Mouse (Mus musculus): ENCODE results near the gene Gm10490.
"Not testable (repeated sequence)": the region's sequence is repeated elsewhere in the genome, so short reads cannot be mapped to it uniquely, and the experiment has no call there.

Gm10490 gene

DNA sequence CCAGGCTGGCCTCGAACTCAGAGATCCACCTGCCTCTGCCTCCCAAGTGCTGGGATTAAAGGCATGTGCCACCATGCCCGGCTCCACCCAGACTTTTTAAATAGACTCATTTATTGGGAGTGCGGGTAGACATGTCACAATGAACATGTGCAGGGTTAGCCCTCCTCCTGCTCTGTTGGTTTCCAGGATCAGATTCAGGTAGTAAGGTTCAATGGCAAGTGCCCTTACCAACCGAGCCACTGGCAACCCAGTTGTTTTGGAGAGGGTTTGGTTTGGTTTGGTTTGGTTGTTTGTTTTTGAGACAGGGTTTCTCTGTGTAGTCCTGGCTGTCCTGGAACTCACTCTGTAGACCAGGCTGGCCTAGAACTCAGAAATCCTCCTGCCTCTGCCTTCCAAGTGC lies at the start of gene Gm10490:
Gene Gm10490 (plus strand): TSS at position 301 of the 400 bp plus-strand sequence.
- DNase-seq (ENCODE audit: low spot score) = not testable (repeated sequence)

DNA sequence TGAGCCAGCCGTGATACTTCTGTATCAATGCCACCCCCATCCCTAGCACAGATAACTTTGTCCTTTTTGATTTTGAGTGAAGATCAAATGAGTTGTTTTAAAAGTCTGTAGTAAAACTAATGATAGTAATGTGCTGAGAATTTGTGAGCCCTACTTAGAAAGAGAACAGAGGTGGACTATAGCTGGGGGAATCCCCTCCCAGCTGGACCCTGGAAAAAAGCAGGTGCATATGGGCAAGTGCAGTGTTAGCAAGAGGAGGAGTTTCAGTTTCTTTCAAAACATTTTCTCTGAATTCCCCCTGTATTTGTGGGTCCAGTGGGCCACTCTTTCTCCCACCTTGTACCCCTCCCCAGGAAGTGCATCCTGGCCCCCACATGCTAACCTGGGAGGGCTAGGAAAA lies 46.2 kb upstream of the Gm10490 start:
- no peak for DNase-seq (ENCODE audit: low spot score)

DNA sequence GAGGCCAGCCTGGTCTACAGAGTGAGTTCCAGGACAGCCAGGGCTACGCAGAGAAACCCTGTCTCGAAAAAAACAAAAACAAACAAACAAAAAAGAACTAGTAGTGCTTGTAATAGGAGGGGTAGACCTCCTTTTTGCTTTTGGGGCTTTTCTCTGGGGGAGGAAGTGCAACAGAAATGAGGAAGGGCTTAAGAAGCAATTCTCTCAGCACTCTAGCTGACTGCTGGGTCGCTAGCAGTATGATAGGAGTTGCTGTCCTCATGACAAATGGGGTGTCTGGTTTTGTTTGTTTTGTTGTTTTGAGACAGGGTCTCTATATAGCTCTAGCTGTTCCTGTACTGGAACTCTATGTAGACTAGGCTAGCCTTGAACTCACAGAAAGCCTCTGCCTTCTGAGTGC lies 44.8 kb upstream of the Gm10490 start:
- no peak for DNase-seq (ENCODE audit: low spot score)

DNA sequence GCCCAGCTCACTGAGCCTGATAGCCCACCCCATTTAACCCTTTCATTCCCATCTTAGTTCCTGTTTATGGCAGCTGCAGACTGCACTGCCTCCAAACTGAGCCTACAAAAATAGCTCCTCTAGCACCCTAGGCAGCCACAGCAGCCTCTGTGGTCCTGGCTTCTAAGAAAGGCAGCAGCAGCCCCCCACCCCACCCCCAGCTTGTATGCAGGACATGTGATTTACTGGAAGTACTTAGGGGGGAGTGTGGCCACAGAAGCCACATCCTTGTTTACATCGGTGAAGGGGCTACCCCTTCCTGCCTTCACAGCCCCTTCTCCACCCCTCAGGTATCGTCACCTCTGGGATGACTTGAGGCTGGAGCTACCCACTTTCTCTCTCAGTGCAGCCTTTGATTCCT lies 44.0 kb upstream of the Gm10490 start:
- no peak for DNase-seq (ENCODE audit: low spot score)

DNA sequence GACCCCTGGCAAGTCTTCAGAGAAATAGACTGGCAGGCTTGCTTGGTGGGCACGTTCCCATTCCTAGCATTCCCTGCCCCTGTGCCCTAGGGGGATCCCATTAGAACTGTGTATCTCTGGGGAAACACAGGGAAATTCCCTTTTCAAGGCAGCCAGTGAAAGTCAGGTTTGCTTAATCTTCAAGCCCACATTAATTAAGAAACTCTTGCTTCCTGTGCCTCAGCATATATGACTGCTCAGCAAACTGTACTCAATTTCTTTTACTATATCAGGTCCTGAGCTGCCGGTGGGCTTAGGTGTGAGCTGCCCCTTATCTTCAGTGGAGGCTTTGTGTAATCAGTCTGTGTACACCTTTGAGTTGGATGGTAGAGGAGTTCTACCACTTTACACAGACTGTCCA lies 43.6 kb upstream of the Gm10490 start:
- no peak for DNase-seq (ENCODE audit: low spot score)

DNA sequence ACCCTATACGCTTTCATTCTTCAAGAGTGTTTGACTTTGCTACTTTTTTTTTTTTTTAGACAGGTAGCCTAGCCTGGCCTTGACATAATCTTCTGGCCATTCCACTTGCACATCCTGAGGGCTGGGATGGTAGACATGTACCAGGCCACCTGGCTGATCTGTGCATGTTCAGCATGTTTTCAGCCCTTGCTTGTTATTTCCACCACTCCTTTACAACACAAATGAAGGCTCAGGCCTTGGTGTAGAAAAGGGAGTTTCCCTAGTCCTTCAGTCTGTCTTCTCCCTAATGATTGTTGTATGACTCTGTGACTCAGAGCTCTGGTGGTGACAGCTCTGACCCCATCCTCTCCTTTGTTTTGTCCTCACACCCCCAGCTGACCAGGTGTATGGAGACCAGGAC lies 42.2 kb upstream of the Gm10490 start:
- no peak for DNase-seq (ENCODE audit: low spot score)

DNA sequence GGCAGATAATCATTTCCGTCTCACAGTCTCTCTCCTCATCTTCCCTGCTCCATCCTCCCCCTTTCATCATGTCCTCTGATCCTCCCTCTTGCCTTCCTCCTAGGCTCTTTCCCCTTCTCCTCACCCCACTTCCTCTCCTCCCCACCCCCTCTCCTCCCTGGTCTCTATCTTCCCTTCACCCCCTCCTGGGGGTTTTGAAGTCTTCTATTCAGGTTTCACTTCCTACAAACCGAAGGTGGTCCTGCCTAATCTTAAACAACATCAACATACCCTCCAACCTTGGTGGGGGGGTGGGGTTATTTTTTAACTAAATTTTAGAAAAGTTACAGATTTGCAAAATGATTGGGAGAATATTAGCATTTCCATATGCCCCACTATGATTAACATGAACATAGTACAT lies 40.8 kb upstream of the Gm10490 start:
- no peak for DNase-seq (ENCODE audit: low spot score)

DNA sequence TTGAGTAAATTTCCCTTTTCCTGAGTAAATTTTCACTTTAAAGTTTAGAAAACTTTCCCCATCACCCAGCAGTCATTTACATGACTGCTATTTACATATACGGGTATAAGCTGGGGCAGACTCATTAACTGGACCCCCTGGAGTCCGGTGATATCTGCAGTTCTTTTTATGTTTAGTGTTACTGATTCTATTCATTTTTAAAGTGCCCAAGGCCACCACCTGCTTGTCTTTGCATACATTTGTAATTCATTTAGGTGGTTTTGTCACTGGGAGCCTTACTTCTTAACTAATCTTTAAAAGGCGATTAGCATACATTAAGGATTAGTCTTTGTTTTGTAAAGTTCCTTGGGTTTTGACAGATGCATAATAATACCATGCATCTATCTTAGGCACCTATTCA lies 39.5 kb upstream of the Gm10490 start:
- no peak for DNase-seq (ENCODE audit: low spot score)

DNA sequence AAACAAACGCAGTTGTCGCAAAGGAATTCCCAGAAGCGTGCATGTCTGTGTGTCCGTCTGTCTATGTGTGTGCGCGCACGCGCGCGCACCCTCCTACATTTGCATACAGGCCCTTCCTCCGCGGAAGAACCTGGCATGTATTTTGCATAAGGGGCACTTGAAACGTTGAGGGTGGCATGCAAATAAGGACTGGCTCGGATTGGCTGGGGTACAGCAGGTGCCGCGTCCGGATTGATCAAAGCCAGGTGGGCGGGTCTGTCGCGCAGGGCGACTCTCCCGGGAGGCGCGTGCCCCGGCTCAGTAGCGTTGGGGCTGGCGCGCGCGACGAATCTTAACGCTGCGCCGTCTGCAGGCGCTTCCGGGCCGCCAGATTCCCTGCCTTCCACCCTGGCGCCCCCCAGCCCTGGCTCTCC lies 31.3 kb upstream of the Gm10490 start, which contains the start of gene Pim2:
Gene Pim2 (plus strand): TSS at position 256 of the 413 bp plus-strand sequence.
- DNase-seq (ENCODE audit: low spot score) = peak; percentile 81

DNA sequence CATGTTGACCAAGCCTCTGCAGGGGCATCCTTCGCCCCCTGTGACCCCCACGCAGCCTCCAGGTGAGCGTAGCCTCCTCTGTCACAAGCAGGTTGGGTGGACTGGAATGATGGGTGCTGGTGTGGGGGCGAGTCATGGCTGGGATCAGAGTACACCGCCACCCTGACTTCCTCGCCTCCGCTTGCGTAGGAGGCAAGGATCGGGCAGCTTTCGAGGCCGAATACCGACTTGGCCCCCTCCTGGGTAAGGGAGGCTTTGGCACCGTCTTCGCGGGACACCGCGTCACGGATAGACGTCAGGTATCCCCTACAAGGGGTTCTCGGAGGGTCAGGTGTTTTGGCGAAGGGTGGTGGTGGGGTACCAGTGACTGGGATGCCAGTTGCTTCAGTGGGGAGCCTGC lies 30.8 kb upstream of the Gm10490 start:
- peak; percentile 4 for DNase-seq (ENCODE audit: low spot score)

DNA sequence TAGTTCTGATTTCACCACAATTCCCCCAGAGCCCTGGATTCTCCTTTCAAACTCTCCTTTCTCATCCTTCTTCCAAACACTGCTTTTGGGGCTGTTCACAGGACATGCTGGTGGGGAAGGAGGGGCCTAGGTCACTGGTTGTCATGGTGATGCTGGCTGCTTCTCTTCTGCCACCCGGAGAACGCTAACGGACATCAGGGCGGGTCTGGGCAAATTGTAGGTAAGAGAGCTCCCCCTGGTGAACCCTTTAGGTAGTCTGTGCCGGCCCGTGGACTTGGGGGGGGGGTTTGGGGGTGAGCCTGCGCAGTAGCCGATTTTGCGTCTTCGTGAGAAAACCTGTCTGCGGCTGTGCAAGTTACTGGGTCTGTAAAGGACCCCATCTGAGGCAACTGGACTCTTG lies 29.5 kb upstream of the Gm10490 start:
- DNase-seq (ENCODE audit: low spot score) = peak; percentile 43

DNA sequence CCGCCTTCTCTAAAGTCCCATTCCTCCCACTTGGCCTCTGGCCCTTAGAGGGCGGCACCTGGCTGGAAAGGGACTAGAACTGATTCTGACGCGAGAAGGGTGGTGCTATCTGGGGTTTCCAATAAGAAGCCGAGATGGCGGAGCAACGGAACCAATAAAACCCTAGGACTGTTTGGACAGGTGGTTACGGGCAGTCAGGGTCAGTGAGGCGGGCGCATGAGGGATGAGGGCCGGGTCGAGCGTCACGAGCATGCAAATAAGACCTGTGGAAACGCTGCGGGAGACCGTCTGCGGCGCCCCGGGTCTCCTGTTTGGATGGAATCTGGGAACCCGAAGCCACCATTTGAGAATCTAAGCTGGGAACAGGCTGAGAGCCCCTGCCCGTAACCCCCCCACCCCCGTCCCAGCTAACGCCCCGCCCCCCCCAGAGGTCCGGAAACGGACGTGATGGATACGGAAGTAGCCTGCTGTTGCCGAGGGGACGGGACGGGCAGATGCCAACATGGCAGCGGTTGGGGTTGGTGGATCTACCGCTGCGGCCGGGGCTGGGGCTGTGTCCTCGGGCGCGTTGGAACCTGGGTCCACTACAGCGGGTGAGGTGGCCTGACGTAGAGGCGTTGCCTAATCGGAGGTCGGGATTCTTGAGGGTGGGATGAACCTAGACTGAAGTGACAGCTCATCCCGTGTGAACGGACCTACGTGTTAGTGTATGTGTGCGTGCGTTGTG lies 25.3 kb upstream of the Gm10490 start, which contains the start of gene Slc35a2:
Gene Slc35a2 (plus strand): TSS at position 188 of the 727 bp plus-strand sequence.
- peak; percentile 84 for DNase-seq (ENCODE audit: low spot score)

DNA sequence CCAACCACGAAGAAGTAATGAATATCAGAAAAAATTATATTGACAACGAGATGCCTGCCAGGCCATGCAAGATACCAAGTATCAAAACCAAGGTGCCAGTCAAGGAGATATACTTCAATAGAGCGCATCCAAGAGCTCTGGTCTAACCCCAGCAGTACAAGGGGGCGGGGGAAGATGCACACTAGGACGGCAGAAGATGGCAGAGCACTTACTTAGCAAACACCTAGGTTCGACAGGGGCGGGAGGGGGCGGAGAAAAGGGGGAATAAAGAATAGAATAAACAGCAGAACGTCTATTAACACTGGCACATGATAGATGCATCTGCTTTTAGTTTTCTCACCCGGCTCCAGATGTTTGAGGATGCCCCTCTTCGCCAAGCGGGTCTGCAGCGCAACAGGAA lies 11.1 kb upstream of the Gm10490 start:
- DNase-seq (ENCODE audit: low spot score) = no peak

DNA sequence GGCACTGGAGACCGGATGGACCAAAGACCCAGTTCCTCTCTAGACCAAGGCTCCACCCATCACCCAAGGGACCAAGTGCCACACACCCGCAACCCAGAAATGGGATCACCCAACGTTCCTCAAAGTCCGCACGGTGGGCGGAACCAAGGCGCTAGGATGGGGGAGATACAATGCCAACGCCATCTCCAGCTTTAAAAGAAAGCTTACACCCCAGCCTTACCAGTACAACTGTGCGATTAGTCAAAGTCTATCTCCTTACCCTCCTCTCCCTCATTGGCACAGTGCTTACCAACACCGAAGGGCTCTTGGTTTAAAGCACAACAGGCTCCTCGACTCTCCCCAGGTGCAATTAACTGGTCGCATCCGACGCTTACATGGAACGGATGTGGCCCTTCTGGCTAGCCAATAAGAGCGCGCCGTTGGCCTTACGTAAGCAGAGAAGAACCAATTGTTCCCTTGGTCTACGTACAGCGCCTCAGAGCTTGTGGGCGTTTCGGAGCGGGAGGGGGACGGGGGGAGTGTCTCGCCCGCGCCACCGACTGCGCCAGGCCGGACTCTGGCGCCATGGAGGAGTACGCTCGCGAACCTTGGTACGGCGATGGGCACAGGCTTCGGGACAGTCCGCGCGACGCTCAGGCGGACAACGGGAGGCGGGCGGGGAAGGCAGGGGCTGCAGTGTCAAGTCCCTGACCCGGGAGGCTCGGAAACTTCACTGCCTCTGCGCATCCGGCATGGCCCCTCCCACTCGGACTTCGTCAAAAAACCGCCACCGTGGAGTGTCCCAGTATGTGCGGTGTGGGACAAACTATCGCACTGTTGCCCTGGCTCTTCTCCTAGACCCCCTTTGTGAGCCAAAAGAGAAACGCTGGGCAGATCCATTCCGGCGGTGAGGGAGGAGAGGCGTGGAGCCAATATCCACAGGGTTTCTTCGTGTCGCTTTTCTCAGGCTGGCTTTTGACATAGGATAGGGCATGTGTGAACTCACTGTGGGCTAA lies 10.2 kb upstream of the Gm10490 start, which contains the start of the genes Pqbp1 and Timm17b:
Gene Pqbp1 (minus strand): TSS at position 390 of the 995 bp plus-strand sequence.
Gene Timm17b (plus strand): TSS at position 478 of the 995 bp plus-strand sequence.
- DNase-seq (ENCODE audit: low spot score) = peak; percentile 88

DNA sequence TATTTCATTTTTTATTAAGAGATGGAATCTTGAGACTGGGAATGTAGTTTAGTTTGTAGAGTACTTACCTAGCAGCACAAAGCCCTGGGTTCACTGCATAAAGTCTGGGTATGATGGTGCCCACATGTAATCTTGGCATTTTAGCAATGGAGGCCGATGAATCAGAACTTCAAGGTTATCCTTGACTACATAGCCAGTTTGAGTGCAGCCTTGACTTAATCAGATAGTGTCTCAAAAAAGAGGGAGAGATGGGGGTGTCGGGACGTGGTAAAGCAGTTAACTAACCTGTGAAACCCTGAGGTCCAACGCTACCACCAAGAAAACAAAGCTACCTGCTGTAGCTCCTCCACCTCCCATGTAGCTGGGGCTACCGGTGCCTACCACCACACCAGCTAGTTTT lies 4.9 kb upstream of the Gm10490 start:
- no peak for DNase-seq (ENCODE audit: low spot score)

DNA sequence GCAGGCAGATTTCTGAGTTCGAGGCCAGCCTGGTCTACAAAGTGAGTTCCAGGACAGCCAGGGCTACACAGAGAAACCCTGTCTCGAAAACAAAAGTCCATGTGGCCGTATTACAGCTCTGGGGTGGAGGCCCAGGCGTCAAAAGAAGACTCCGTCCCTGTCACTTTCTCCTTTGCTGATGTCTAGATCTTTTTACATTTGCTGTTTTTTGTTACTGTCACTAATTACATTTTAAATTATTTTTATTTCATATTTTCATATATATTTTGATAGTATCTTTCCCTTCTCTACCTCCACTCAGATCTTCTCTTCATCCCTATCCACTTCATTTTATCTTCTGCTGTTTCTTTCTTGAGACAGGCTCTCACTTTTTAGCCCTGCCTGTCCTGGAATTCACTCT lies 1.6 kb upstream of the Gm10490 start, which contains the start of gene Gm10491:
Gene Gm10491 (minus strand): TSS at position 101 of the 400 bp plus-strand sequence.
- no peak for DNase-seq (ENCODE audit: low spot score)

DNA sequence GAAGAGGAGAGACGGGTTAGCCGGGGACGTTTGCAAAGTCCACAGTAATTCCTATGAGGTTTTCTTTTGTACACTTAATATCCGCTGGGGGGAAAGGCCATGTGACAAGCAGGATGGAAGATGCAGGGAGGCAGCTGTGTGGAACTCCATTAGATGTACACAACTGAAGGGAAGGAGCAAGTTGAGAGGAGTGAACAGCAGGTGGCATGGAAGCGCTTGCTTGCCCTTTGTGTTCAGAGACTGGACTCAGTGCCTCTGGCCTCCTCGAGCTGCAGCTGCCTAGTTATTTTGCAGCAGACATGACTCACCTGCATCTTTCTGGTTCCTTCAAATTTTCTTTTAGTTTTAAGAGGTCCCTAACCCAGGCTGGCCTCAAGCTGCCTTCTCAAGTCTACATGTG lies 1.1 kb downstream of the Gm10490 start:
- DNase-seq (ENCODE audit: low spot score) = no peak

DNA sequence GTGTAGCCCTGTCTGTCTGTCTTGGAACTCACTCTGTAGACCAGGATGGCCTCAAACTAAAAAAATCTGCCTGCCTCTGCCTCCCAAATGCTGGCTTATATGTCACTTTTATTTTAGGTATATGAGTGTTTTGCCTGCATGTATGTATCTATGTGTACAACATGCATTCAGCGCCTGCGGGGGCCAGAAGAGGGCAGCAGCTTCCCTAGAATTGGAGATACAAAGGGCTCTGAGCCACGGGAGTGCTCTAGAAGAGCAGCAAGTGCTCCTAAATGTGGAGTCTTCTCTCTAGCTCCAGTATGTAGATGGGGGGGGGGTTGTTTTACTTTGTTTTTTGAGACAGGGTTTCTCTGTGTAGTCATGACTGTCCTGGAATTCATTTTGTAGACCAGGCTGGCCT lies 6.3 kb downstream of the Gm10490 start:
- peak; percentile 25 for DNase-seq (ENCODE audit: low spot score)

DNA sequence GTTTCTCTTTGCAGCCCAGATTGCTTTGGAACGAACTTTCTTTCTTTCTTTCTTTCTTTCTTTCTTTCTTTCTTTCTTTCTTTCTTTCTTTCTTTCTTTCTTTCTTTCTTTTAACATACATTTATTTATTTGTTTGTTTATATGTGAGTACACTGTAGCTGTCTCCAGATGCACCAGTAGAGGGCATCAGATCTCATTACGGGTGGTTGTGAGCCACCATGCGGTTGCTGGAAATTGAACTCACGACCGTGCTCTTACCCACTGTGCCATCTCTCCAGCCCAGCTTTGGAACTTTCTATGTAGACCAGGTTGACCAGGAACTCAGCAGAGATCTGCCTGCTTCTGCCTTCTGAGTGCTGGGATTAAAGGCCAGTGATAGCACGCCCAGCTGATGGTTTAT lies 8.6 kb downstream of the Gm10490 start:
- DNase-seq (ENCODE audit: low spot score) = not testable (repeated sequence)

DNA sequence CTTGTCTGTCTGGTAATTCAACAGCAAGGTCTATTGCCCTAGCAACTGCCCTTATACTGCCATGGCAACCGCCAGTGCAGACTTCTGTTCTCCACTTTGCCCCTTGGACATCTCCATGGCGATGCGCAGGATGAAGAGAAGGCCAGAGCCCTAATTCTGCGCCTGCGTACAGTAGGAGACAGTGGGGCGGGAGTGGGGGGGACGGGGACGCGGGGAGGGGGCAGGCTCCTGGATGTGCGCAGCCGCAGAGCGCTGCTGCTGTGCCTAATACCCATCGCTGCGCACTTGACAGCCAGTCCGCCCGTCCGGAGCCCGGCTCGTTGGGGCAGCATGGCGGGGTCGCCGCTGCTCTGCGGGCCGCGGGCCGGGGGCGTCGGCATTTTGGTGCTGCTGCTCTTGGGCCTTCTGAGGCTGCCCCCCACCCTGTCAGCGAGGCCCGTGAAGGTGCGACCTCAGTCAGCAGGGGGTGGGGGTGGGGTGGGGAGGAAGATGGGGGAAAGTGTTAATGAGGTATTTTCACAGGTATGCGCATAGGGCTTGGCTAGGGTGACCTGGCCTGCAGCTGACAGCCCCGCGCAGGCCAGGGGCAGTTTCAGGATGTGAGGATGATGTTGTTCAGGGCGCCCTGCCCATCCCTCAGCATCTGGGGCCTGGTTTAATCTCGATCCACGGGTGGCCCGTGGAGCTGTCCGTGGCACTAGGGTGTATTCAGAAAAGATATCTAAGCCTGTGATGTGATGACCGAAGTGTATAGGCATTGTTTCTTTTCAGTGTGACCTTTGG lies 10.4 kb downstream of the Gm10490 start, which contains the start of gene Pcsk1n:
Gene Pcsk1n (plus strand): TSS at position 222 of the 783 bp plus-strand sequence.
- no peak for DNase-seq (ENCODE audit: low spot score)

DNA sequence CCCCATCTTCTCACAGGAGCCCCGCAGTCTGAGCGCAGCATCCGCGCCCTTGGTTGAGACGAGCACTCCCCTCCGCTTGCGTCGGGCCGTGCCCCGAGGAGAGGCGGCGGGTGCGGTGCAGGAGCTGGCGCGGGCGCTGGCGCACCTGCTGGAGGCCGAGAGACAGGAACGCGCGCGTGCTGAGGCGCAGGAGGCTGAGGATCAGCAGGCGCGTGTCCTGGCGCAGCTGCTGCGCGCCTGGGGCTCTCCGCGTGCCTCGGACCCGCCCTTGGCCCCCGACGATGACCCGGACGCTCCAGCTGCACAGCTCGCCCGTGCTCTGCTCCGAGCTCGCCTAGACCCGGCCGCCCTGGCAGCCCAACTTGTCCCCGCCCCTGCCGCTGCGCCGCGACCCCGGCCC lies 12.7 kb downstream of the Gm10490 start:
- DNase-seq (ENCODE audit: low spot score) = no peak

DNA sequence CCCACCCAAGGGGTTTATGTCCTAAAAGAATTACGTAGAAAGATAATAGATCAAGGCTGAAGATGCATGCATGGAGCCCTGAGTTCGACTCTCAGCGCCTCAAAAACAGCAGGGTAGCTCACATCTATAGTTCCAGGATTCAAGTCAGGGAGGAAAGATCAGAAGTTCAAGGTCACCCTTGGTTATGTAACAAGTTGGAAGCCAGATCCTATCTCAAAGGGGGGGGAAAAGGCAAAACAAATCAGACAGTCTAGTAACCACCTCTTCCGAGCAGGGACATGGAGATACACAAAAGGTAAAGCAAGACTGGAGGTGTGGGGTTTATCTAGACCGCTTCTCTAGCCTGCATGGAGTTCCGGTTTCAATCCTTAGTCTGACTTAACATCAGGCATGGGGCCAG lies 16.9 kb downstream of the Gm10490 start:
- no peak for DNase-seq (ENCODE audit: low spot score)
